Mouse (Mus musculus) stomach, embryonic 15.5 days (tissue): Measurements from ENCODE around the gene Pcsk4. TPM values are rescaled to one million over a fixed set of nuclear protein-coding genes. Genes with fewer than 3 reads are reported as not detected.

Experiments used
- ATAC-seq: fragments of 200-750 bp; cut with Nextera tagmentation; 2 replicates; pipeline ENCODE4 v1.8.0; 2017; ENCODE audit warnings: low read depth, moderate number of reproducible peaks, moderate TSS enrichment; ENCODE audit not compliant: insufficient read depth, low FRiP score
- H3K27ac ChIP-seq: fragments of 300-500 bp; sonication (generic); 2 replicates; pipeline ENCODE4 v1.5.1; 2015; ENCODE audit warnings: mild to moderate bottlenecking, inconsistent platforms
- H3K27me3 ChIP-seq: fragments of 300-500 bp; sonication (generic); replicated peaks from 2 replicates; pipeline ENCODE4 v1.6.1; 2015; ENCODE audit warnings: inconsistent platforms
- H3K36me3 ChIP-seq: fragments of 300-500 bp; sonication (generic); 2 replicates; pipeline ENCODE4 v1.6.1; 2015; ENCODE audit warnings: inconsistent platforms
- H3K4me1 ChIP-seq: fragments of 300-500 bp; sonication (generic); 2 replicates; pipeline ENCODE4 v1.6.1; 2015; ENCODE audit warnings: inconsistent platforms
- H3K4me2 ChIP-seq: fragments of 300-500 bp; sonication (generic); 2 replicates; pipeline ENCODE4 v1.6.1; 2015; ENCODE audit warnings: mild to moderate bottlenecking, inconsistent platforms
- H3K4me3 ChIP-seq: fragments of 300-500 bp; sonication (generic); replicated peaks from 2 replicates; pipeline ENCODE4 v1.5.1; 2015; ENCODE audit warnings: inconsistent platforms
- H3K9ac ChIP-seq: fragments of 300-500 bp; sonication (generic); 2 replicates; pipeline ENCODE4 v1.6.1; 2015; ENCODE audit warnings: inconsistent platforms
- H3K9me3 ChIP-seq: fragments of 300-500 bp; sonication (generic); 2 replicates; pipeline ENCODE4 v1.6.1; 2016; ENCODE audit warnings: inconsistent platforms
- WGBS: fragments of 180-500 bp; shearing (Covaris S2); methylation state at CpG from one replicate; pipeline ENCODE4 v1.1.7; 2015; 5-methylcytosine and 5-hydroxymethylcytosine counted together
- polyA plus RNA-seq: library from polyadenylated mRNA; unstranded; fragments of >200 nt; fragmentation: Nextera tagmentation; extraction: Ambion mirVana; gene quantifications from 2 replicates; pipeline ENCODE4 v1.2.1, GENCODE M21; 2015

Gene Pcsk4
- polyA plus RNA-seq, 1 experiment from 2014 or later, result 5.4 TPM

- H3K4me2 ChIP-seq, result peak overlapping the region; percentile 97
- H3K9ac ChIP-seq, result no peak overlapping the region
- ATAC-seq, result peak; percentile 24; the same call in 1 of the 2 replicates
- no peaks in the 10 kb centered on the region for H3K27me3 ChIP-seq
- WGBS, result 39% methylated on average over 10 of the region's 10 CpGs
- H3K9me3 ChIP-seq, result no peaks in the 10 kb centered on the region
- H3K36me3 ChIP-seq, result peaks cover 6% of the 10 kb centered on the region; the same call in 1 of the 2 replicates
- peaks cover 30% of the 10 kb centered on the region for H3K4me1 ChIP-seq
- H3K27ac ChIP-seq, result peak overlapping the region; percentile 78
- 0 out of 2 replicates have a peak overlapping the region, but pooled peaks have one; percentile 50 for H3K4me3 ChIP-seq
Observed at GRCm38 (mm10) chr10:80331636-80332524, 2.6 kb upstream of the Pcsk4 start.

GRCm38 (mm10) chr10:80330888-80331287 is 1.6 kb upstream of the Pcsk4 start:
- peak overlapping the region; percentile 78 for H3K27ac ChIP-seq

GRCm38 (mm10) chr10:80330084-80330483 is 786 bp upstream of the Pcsk4 start:
- Histone ChIP-seq H3K4me1 (peaks cover 33% of the 10 kb centered on the region), H3K27me3 (no peaks in the 10 kb centered on the region), H3K9me3 (no peaks in the 10 kb centered on the region), H3K4me2 (peak overlapping the region; percentile 97), H3K36me3 (peaks cover under 1% of the 10 kb centered on the region; the same call in 1 of the 2 replicates), H3K9ac (peak overlapping the region; percentile 43; the same call in 1 of the 2 replicates), H3K4me3 (peak overlapping the region; percentile 50), H3K27ac (peak overlapping the region; percentile 57; the same call in 1 of the 2 replicates)
- ATAC-seq, result no peak
- 2% methylated on average over 40 of the region's 41 CpGs for WGBS

More at GRCm38 (mm10) chr10:80330888-80331287, 1.6 kb upstream of the Pcsk4 start:
- Histone ChIP-seq H3K9me3 (no peaks in the 10 kb centered on the region), H3K36me3 (peaks cover 6% of the 10 kb centered on the region; the same call in 1 of the 2 replicates), H3K4me2 (peak overlapping the region; percentile 97), H3K4me3 (peak overlapping the region; percentile 50), H3K27me3 (no peaks in the 10 kb centered on the region), H3K4me1 (peaks cover 30% of the 10 kb centered on the region), H3K9ac (no peak overlapping the region)
- 61% methylated on average over 2 of the region's 2 CpGs for WGBS
- ATAC-seq, result no peak

DNA sequence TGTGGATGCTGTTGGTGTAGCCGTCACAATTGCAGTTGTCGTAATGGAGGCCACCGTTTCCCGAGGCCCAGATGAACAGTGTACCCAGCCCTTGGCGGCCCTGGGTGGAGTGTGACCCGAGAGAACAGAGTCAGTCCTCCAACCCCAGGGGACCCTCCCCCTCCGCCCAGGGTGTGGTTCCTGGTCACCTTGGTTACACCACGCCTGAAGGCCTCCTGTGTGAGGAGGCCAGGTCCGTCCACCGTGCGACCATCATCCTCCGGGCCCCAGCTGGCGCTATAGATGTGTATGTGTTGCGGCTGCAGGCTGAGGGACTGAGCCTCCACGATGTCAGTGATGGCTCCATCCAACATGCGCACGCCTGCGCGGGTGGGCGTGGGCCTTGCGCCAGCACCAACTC is 4.3 kb downstream of the Pcsk4 start:
- H3K9me3 ChIP-seq, result no peaks in the 10 kb centered on the region

DNA sequence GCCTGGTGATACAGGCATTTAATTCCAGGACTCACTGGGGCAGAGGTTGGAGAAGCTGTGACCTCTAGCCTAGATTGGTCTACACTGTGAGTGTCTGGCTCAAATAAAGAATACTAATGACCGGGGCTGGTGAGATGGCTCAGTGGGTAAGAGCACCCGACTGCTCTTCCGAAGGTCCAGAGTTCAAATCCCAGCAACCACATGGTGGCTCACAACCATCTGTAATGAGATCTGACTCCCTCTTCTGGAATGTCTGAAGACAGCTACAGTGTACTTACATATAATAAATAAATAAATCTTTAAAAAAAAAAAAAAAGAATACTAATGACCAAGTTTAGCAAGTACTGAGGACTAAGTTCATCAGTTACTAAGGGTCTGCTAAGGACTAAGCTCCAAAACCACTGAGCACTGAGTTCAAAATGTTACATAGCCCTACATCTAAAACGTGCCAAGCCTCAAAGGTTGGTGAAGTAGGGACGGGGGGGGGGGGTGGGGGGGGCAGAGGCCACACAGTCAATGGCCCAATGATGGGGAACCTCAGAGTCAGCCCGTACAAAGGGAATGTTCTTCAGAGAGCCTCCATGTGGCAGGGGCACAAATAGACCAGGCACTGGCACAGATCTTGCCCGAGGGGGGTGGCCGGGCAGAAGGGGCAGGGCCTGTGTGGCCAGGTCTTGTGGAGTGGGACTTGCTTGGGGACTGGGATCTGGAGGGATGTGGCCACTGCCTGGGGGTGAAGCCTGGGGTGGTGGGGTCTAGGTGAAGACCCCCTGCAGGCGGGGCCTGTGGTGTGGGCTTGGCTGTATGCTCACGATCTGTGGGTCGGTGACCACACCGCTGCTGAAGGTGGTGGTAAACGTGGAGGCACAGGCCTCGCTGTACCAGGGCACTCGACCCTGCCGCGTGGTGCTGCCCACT is 4.9 kb downstream of the Pcsk4 start:
- H3K27me3 ChIP-seq, result no peaks in the 10 kb centered on the region
- peak overlapping the region; percentile 97 for H3K4me2 ChIP-seq

More for the DNA sequence above, 4.3 kb downstream of the Pcsk4 start:
- H3K4me2 ChIP-seq, result no peak overlapping the region
- no peaks in the 10 kb centered on the region for H3K36me3 ChIP-seq
- H3K27ac ChIP-seq, result no peak overlapping the region
- 77% methylated on average over 21 of the region's 21 CpGs for WGBS
- peaks cover 29% of the 10 kb centered on the region for H3K4me1 ChIP-seq
- ATAC-seq, result no peak
- no peak overlapping the region for H3K9ac ChIP-seq
- no peak overlapping the region for H3K4me3 ChIP-seq
- H3K27me3 ChIP-seq, result no peaks in the 10 kb centered on the region

DNA sequence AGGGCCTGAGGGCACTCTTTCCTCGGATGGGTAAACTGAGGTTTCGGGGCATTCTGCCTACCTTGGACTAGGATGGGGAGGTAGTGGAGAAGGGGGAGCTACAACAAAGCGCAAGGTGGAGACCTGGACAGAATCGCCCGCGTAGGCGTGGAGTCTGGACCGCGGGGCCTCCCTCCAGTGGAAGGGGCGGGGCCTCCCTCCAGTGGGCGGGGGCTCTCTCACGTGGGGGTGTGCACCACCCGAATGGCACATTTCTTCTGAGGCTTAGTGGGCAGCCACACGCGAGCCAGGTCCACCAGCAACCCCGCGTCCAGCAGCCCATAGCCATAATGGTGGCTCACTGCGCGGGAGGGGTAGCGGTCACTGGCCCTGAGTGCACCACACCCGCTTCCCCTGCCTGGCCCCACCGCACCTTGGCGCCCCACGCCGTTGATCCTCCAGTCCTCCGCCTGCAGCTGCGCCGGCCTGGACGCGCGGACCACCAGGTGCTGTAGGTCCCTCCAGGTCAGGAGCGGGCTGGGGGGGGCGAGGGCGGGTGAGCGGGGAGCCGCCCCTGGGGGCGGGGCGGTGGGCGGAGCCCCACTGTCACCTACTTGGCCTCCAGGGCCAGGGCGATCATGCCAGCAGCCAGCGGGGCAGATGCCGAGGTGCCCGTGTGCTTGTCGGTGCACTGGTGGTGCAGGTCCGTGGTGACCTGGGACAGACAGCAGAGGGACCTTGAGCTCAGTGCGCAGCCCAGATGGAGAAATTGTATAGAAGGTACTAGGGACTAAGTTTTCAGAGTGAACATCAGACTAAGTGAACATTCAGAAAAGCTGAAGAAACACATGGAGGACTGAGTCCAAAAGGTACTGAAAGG is 5.8 kb downstream of the Pcsk4 start:
- H3K4me1 ChIP-seq, result peaks cover 30% of the 10 kb centered on the region
- H3K4me3 ChIP-seq, result peak overlapping the region; percentile 64
- peak overlapping the region; percentile 60; the same call in 1 of the 2 replicates for H3K9ac ChIP-seq
- no peaks in the 10 kb centered on the region for H3K27me3 ChIP-seq
- under 1% methylated on average over 45 of the region's 46 CpGs for WGBS
- H3K36me3 ChIP-seq, result no peaks in the 10 kb centered on the region
- peak; percentile 51 for ATAC-seq
- peak overlapping the region; percentile 97 for H3K4me2 ChIP-seq
- H3K27ac ChIP-seq, result peak overlapping the region; percentile 12; the same call in 1 of the 2 replicates
- no peaks in the 10 kb centered on the region for H3K9me3 ChIP-seq

More for the DNA sequence above, 4.9 kb downstream of the Pcsk4 start:
- no peak for ATAC-seq
- Histone ChIP-seq H3K9me3 (no peaks in the 10 kb centered on the region), H3K4me3 (0 out of 2 replicates have a peak overlapping the region, but pooled peaks have one; percentile 64), H3K9ac (no peak overlapping the region), H3K36me3 (no peaks in the 10 kb centered on the region), H3K27ac (no peak overlapping the region), H3K4me1 (peaks cover 32% of the 10 kb centered on the region)
- WGBS, result 72% methylated on average over 17 of the region's 17 CpGs

GRCm38 (mm10) chr10:80322811-80323211 is 6.5 kb downstream of the Pcsk4 start:
- Histone ChIP-seq H3K27ac (no peak overlapping the region), H3K27me3 (no peaks in the 10 kb centered on the region), H3K4me1 (peaks cover 30% of the 10 kb centered on the region), H3K9me3 (no peaks in the 10 kb centered on the region), H3K9ac (peak overlapping the region; percentile 60), H3K4me3 (peak overlapping the region; percentile 64), H3K36me3 (no peaks in the 10 kb centered on the region), H3K4me2 (peak overlapping the region; percentile 97)
- WGBS, result under 1% methylated on average over 28 of the region's 28 CpGs
- ATAC-seq, result 0 out of 2 replicates have a peak, but pooled peaks have one; percentile 0

- H3K4me2 ChIP-seq, result peak overlapping the region; percentile 97
- no peak overlapping the region for H3K27ac ChIP-seq
- no peak overlapping the region for H3K9ac ChIP-seq
- H3K27me3 ChIP-seq, result peaks cover 2% of the 10 kb centered on the region; the same call in 1 of the 2 replicates
- no peaks in the 10 kb centered on the region for H3K9me3 ChIP-seq
- WGBS, result 94% methylated on average over 21 of the region's 21 CpGs
- H3K36me3 ChIP-seq, result no peaks in the 10 kb centered on the region
- H3K4me1 ChIP-seq, result peaks cover 32% of the 10 kb centered on the region
- peak overlapping the region; percentile 64; the same call in 1 of the 2 replicates for H3K4me3 ChIP-seq
- ATAC-seq, result no peak
Observed at GRCm38 (mm10) chr10:80321670-80322581, 7.4 kb downstream of the Pcsk4 start.

GRCm38 (mm10) chr10:80321014-80321669 is 8.2 kb downstream of the Pcsk4 start:
- Histone ChIP-seq H3K4me3 (no peak overlapping the region), H3K9me3 (no peaks in the 10 kb centered on the region), H3K36me3 (no peaks in the 10 kb centered on the region), H3K27me3 (peaks cover 4% of the 10 kb centered on the region), H3K9ac (no peak overlapping the region), H3K4me2 (no peak overlapping the region), H3K27ac (no peak overlapping the region), H3K4me1 (peaks cover 40% of the 10 kb centered on the region)
- ATAC-seq, result no peak
- 61% methylated on average over 6 of the region's 6 CpGs for WGBS
